Mouse (Mus musculus): ENCODE measurements at regions not wholly inside any gene's neighbourhood (a gene's known extent, or its start where the extent isn't known, plus 50 kb on each side); places are given as distances from the start of the nearest gene placed in this dataset.

- CTCF ChIA-PET, result no interaction called here
Measured at GRCm38 (mm10) chr3:9200156-9200555, 409.7 kb downstream of the Zfp704 start.

- CTCF ChIA-PET, result no interaction called here
Measured at GRCm38 (mm10) chr3:9198652-9199332, 411.1 kb downstream of the Zfp704 start.

GRCm38 (mm10) chr3:9195781-9196180 lies 414.1 kb downstream of the Zfp704 start:
- CTCF ChIA-PET, result no interaction called here

- CTCF ChIA-PET, result no interaction called here
Measured at GRCm38 (mm10) chr3:9189366-9190287, 420.3 kb downstream of the Zfp704 start.

GRCm38 (mm10) chr3:9186364-9187120 lies 423.3 kb downstream of the Zfp704 start:
- CTCF ChIA-PET, result no interaction called here

- CTCF ChIA-PET, result interaction anchor here (0.6 kb wide), 1 partner anchor 757 kb away, joined by 20 read pairs; no protein-coding TSS in a partner anchor
Measured at GRCm38 (mm10) chr3:9181576-9181975, 428.3 kb downstream of the Zfp704 start.

- CTCF ChIA-PET, result no interaction called here
Measured at GRCm38 (mm10) chr3:9179641-9180040, 430.2 kb downstream of the Zfp704 start.

- CTCF ChIA-PET, result no interaction called here
Measured at GRCm38 (mm10) chr3:9174517-9174832, 435.4 kb downstream of the Zfp704 start.

- CTCF ChIA-PET, result interaction anchor here (0.7 kb wide), 1 partner anchor 59 kb away, joined by 8 read pairs; no protein-coding TSS in a partner anchor
Measured at GRCm38 (mm10) chr3:9173643-9174516, 436.0 kb downstream of the Zfp704 start.

- CTCF ChIA-PET, result interaction anchor here (0.6 kb wide), 1 partner anchor 720 kb away, joined by 4 read pairs; no protein-coding TSS in a partner anchor
Measured at GRCm38 (mm10) chr3:9171970-9172369, 437.9 kb downstream of the Zfp704 start.

- CTCF ChIA-PET, result no interaction called here
Measured at GRCm38 (mm10) chr3:9168955-9169354, 440.9 kb downstream of the Zfp704 start.

GRCm38 (mm10) chr3:9159073-9159472 lies 450.8 kb downstream of the Zfp704 start:
- CTCF ChIA-PET, result no interaction called here

- CTCF ChIA-PET, result interaction anchor here (0.6 kb wide), 1 partner anchor 95 kb away, joined by 3 read pairs; no protein-coding TSS in a partner anchor
Measured at GRCm38 (mm10) chr3:9154172-9154571, 455.7 kb downstream of the Zfp704 start.

- CTCF ChIA-PET, result no interaction called here
Measured at GRCm38 (mm10) chr3:9153690-9154089, 456.2 kb downstream of the Zfp704 start.

GRCm38 (mm10) chr3:9152256-9152655 lies 457.6 kb downstream of the Zfp704 start:
- CTCF ChIA-PET, result no interaction called here

GRCm38 (mm10) chr3:9151590-9151989 lies 458.3 kb downstream of the Zfp704 start:
- CTCF ChIA-PET, result no interaction called here

GRCm38 (mm10) chr3:9148605-9149004 lies 461.3 kb downstream of the Zfp704 start:
- CTCF ChIA-PET, result no interaction called here

GRCm38 (mm10) chr3:9146481-9146880 lies 463.4 kb downstream of the Zfp704 start:
- CTCF ChIA-PET, result no interaction called here

GRCm38 (mm10) chr3:9145612-9146011 lies 464.3 kb downstream of the Zfp704 start:
- CTCF ChIA-PET, result no interaction called here

GRCm38 (mm10) chr3:9141836-9142235 lies 468.0 kb downstream of the Zfp704 start:
- CTCF ChIA-PET, result no interaction called here

GRCm38 (mm10) chr3:9137131-9137874 lies 472.6 kb downstream of the Zfp704 start:
- CTCF ChIA-PET, result no interaction called here
